Mouse (Mus musculus) c-Kit-positive CD71-negative TER-119-negative erythroid progenitor cells, embryonic 14.5 days (primary cell): ENCODE measurements at regions not wholly inside any gene's neighbourhood (a gene's known extent, or its start where the extent isn't known, plus 50 kb on each side); places are given as distances from the start of the nearest gene placed in this dataset.

Source experiments
- DNase-seq: peaks from one replicate; pipeline ENCODE4 v3.0.0-alpha.2; 2013; ENCODE audit warnings: low read depth

DNA sequence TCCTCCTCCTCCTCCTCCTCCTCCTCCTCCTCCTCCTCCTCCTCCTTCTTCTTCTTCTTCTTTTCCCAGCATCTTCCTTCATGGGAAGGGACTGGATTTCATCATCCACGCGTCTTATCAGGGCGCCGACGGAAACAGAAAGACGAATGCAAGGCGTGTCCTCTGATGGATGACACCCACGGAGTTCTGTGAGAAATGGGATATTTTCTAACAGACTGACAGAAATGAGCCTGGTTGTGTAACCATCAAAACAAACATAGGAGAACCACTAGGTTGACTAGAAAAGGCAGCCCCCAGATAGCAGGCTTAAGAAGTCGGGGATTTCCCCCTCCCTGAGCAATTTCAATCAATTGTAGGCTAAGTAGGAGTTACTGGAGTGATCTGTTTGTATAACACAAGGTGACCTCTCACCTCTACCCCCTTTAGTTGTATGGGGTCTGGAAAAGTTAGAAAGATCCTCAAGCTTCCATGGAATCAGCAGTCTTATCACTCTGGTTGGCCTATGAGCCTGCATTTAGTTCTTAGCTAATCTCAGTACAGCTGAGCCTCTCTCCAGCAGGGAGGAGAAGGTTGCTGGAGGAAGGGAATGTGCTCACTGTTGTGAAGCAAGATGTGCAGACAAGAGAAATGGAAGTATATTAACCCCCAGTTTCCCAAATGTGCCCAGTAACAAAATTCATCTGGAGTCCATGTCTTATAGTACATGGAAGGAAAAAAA is 260.0 kb upstream of the Lyplal1 start:
- no peak for DNase-seq

- DNase-seq = no peak
These were observed 257.0 kb upstream of the Lyplal1 start for GRCm38 (mm10) chr1:186374009-186374649.

GRCm38 (mm10) chr1:186373386-186373785 is 256.3 kb upstream of the Lyplal1 start:
- DNase-seq = no peak

DNA sequence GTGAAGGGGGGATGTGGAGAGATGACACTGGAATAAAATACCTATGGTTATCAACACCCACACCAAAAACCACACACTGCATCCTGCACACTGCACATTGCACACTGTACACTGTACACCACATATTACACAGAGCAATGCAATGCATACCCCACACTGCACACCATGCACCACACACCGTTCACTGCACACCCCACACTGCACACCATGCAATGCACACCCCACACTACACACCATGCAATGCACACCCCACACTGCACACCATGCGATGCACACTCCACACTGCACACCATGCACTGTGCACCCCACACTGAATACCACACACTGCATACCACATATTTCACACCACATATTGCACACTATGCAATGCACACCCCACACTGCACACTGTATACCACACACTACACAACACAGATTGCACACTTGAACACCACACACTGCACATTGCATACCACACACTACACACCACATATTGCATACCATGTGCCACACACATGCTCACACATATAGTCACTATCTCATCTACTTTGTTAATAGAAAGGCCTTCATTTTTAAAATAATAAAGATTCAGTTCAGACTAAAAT is 255.8 kb upstream of the Lyplal1 start:
- no peak for DNase-seq

GRCm38 (mm10) chr1:186363356-186363755 is 246.2 kb upstream of the Lyplal1 start:
- no peak for DNase-seq

DNA sequence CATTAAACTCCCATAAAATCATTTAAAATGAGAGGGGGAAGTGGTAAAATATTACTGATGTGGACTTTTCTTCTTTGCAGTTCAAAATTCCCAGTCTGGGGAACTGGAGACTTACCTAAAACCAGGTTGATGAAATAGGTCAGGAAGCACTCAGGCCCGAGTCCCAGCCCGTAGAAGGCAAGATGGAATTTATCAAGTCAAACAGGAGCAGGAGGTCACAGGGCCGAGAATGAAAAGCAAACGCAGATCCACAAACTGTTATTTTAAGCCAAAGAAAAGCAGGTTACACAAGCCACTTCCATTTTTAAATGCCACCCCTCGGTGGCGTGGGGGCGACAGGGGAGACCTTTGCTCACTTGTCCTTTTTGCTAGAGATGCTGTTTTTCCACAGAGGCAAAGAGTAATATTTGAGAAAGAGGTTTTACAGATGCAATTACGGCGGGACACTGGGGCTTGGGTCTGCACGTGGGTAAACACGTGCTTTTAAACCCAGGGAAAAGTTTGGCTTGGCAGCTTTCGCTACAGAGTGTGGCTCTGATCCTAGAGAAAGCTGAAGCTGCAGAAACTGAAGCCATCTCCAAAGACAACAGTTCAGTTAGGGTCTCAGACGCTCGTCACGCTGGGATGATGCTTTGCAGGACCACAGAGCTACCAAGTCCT is 241.0 kb upstream of the Lyplal1 start:
- DNase-seq = no peak

- DNase-seq = no peak
These were observed 237.6 kb upstream of the Lyplal1 start for GRCm38 (mm10) chr1:186354742-186355141.

DNA sequence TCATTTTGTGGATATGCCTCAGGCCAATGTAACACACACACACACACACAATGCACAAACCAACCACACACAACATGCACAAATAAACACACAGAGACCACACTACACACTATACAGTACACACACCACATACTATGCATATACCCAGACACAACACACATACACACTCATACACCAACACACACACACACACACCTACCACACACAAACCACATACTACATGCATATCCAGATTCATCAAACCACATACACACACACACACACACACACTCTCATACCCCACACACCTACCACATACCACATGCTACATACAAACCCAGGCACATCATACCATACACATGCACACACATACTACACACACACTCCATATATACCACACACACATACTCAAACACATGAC is 237.0 kb upstream of the Lyplal1 start:
- no peak for DNase-seq

DNA sequence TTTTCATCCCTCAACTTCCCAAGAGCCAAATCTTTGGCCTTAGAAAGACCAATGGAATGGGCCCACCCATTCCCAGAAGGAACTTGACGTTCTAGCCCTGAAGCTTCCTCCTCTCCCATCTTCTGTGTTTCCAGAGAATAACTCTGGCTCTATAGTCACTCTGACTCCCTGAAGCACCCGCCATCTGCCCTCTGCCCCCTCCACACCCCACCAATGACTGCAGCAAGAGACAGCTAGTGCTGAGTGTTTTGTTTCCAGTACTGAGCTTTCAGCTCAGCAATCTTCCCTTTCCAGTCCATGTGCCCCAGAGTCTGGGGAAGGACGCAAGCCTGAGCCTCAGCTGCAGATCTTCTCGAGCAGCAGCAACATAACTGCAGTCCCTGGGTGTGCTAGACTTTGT is 233.3 kb upstream of the Lyplal1 start:
- no peak for DNase-seq

GRCm38 (mm10) chr1:186349966-186350365 is 232.9 kb upstream of the Lyplal1 start:
- no peak for DNase-seq

- no peak for DNase-seq
These were observed 230.5 kb upstream of the Lyplal1 start for GRCm38 (mm10) chr1:186347413-186348147.

GRCm38 (mm10) chr1:186345449-186345848 is 228.3 kb upstream of the Lyplal1 start:
- DNase-seq = no peak

DNA sequence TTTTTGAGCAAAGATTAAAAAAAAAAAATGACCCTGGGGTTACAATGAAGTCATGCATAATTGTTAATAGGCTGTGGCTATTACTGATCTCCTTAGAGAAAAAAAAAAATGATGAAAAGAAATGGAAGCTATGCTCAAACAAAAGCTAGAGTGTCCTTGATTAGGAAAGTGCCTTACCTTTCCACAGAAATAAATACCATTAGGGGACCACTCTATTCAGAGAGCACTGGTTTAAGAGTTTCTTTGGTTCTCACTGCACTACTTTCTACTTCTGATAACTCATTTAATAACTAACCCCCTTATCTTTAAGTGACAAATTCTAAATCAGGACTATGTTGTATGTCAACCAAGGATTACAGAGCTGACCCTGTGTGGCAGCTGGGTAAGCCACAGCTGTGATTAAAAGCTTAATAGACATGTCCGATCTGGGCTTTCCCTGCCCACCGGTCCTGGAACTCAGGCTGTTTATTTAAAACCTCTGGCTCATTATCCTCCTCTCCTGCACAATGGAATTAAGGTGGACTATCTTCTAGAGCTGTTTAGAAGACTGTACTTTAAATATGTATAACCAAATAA is 225.9 kb upstream of the Lyplal1 start:
- no peak for DNase-seq

DNA sequence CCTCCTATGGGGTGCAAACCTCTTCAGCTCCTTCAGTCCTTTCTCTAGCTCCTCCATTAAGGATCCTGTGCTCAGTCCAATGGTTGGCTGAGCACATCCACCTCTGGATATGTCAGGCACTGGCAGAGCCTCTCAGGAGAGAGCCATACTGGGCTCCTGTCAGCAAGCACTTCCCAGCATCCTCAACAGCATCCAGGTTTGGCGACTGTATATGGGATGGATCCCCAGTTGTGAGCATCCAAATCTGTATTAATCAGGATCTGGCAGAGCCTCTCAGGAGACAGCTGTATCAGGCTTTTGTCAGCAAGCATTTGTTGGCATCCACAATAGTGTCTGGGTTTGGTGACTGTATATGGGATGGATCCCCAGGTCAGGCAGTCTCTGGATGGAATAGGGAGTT is 225.3 kb upstream of the Lyplal1 start:
- no peak for DNase-seq

- DNase-seq = no peak
These were observed 224.8 kb upstream of the Lyplal1 start for GRCm38 (mm10) chr1:186341878-186342277.

DNA sequence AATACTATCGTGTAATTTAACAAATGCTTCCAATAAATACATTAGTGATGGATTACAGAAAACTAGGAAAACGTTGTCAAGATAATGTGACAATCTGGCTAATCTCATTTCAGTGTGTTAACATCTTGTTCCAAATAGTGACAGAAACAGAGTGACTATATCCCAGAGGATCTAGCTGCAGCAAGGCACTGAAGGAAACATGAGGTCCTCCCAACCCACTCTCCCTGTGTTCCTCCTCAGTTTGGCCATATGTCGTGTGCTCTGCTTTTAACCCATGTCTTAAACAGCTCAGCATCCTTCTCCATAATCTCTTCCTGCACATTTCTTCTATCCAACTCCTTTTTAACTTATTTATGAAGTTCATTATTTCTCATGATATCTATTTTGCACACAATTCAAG is 223.6 kb upstream of the Lyplal1 start:
- DNase-seq = no peak

DNA sequence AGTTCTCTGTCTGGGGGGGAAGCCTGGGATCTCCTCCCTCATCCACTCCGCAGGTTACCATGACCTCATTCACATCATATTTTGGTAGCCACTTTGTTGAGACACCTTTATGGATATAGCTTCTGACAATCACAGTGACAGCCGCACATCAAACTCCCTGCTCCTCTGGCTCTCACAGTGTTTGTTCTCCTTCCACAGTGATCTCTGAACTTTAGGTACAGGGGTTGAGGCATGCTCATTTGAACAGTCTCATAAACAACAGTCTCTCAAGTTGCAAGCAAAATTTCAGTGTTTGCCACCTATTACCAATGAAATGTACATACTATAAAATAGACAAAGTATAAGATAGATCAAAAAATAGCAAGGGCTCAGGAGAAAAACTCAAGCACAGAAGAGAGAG is 200.2 kb upstream of the Lyplal1 start:
- DNase-seq = no peak

- DNase-seq = no peak
These were observed 197.1 kb upstream of the Lyplal1 start for GRCm38 (mm10) chr1:186314180-186314579.

DNA sequence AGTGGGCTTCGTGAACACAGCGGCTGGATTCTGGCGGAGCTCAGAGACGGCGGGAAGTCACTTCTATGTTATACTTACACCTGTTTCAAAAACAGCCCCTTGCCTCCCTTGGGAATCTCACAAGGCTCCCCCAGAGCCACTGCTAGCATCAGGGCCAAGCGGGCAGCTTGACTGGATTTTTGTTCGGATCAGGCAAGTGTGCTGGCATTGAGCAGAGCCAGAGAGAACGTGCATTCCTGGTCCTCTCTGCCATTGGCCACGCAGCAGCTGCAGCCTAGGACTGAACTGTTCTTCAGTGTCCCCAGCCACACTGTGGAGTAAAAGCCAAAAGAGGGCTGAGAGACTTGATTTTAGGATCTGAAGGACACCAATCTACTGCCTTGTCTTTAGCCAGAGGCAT is 195.6 kb upstream of the Lyplal1 start:
- DNase-seq = no peak

GRCm38 (mm10) chr1:186312008-186312407 is 194.9 kb upstream of the Lyplal1 start:
- no peak for DNase-seq

- no peak for DNase-seq
These were observed 190.5 kb upstream of the Lyplal1 start for GRCm38 (mm10) chr1:186307627-186308026.

DNA sequence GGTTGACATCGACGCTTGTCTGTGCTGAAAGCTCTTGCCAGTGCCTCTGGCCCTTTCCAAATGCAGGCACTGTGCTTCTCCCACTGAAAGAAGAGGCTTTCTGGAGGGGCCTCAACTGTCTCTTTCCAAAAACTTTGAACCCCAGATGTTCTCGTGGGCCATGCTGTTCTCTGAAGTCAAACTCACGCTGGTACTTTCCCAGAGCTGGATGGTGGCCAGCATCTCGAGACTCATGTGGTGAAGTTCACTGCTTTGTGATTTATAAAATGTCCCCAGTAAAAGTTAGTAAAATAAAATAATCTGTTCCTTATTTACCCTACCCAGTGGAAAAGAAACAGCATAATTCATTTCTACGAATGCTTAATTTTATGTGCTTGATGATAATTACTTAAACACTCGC is 180.4 kb upstream of the Lyplal1 start:
- DNase-seq = no peak
